Mouse (Mus musculus): ENCODE measurements around the gene Asphd1.

DNA sequence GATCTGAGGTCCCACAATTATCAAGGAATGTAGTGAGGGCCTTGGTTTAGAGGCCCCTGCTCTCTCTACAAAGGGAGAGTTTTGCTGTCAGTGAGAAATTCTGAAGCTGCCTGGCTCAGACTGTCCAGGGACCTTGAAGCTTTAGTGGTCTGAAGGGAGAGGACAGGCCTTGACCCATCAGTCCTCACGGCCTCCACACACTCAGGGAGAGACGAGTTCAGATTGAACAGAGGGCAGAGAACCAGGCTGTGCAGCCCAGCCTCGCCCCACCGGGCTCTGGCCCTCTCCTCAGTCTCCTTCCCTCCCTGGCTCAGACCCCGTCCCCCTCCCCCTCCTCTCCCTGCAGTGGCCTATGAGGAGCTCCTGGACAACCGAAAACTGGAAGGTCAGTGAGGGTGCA is 18.0 kb upstream of the Asphd1 start:
- no peak for TF ChIP-seq CTCF (IDR thresholded peaks at IDR 0.05; ENCODE audit: extremely low read depth, insufficient read depth, insufficient read length, insufficient replicate concordance)
- TF ChIP-seq POLR2A (IDR thresholded peaks at IDR 0.05; ENCODE audit: low read depth, low read length), result no peak
